7 mouse cellular contexts compared by ENCODE assay signal in genomic region chr11:69920266-69921031, GRCm38 (mm10). TPM values are rescaled to one million over a fixed set of nuclear protein-coding genes. Genes with fewer than 3 reads are reported as not detected.
A peak's percentile ranks its signal among the peaks of the same experiment; 100 is the strongest.
DNase-seq lines count a peak whose midpoint lies in the region; ATAC-seq and TF ChIP-seq lines count a peak whose summit lies in the region.

No protein-coding gene starts in this region.

- peaks cover 31% of the 10 kb centered on the region for H3K36me3 ChIP-seq in thymus, adult 2 months (ENCODE audit: control insufficient read depth, insufficient read depth, low read length)
- peaks cover 37% of the 10 kb centered on the region for H3K36me3 ChIP-seq in forebrain, embryonic 15.5 days
- peaks cover 33% of the 10 kb centered on the region for H3K36me3 ChIP-seq in liver, embryonic 16.5 days (ENCODE audit: control insufficient read depth, insufficient read depth)
- H3K36me3 ChIP-seq in stomach, embryonic 15.5 days: peaks cover 28% of the 10 kb centered on the region

- WGBS in thymus, adult 2 months: under 1% methylated on average over 65 of the region's 65 CpGs
- under 1% methylated on average over 65 of the region's 65 CpGs for WGBS in forebrain, embryonic 15.5 days
- under 1% methylated on average over 47 of the region's 65 CpGs for WGBS in liver, embryonic 16.5 days (ENCODE audit: insufficient replicate concordance)
- under 1% methylated on average over 56 of the region's 65 CpGs for WGBS in stomach, embryonic 15.5 days

- peak overlapping the region; percentile 83 for H3K4me3 ChIP-seq in thymus, adult 2 months (ENCODE audit: control insufficient read depth, insufficient read depth, low read length)
- H3K4me3 ChIP-seq in bone marrow macrophage, adult 2 months (ENCODE audit: insufficient read depth, low read length): peak overlapping the region; percentile 96
- H3K4me3 ChIP-seq in forebrain, embryonic 15.5 days: peak overlapping the region; percentile 68
- peak overlapping the region; percentile 96 for H3K4me3 ChIP-seq in liver, embryonic 16.5 days (ENCODE audit: low read depth, low read length)
- H3K4me3 ChIP-seq in stomach, embryonic 15.5 days (replicated peaks): peak overlapping the region; percentile 91

- H3K27ac ChIP-seq in thymus, adult 2 months (ENCODE audit: control insufficient read depth, insufficient read depth, low read length): peak overlapping the region; percentile 57
- H3K27ac ChIP-seq in bone marrow macrophage, adult 2 months (ENCODE audit: insufficient read depth, low read depth, low read length): peak overlapping the region; percentile 94
- peak overlapping the region; percentile 95 for H3K27ac ChIP-seq in forebrain, embryonic 15.5 days (replicated peaks)
- H3K27ac ChIP-seq in liver, embryonic 16.5 days (ENCODE audit: low read length): peak overlapping the region; percentile 99
- peak overlapping the region; percentile 97 for H3K27ac ChIP-seq in stomach, embryonic 15.5 days

- peak overlapping the region; percentile 74 for H3K4me2 ChIP-seq in forebrain, embryonic 15.5 days (replicated peaks)
- H3K4me2 ChIP-seq in liver, embryonic 16.5 days (ENCODE audit: low read depth, low read length): peak overlapping the region; percentile 90
- H3K4me2 ChIP-seq in stomach, embryonic 15.5 days: peak overlapping the region; percentile 85

- no peak for TF ChIP-seq POLR2A in thymus, adult 2 months (IDR thresholded peaks at IDR 0.05; ENCODE audit: control insufficient read depth, extremely low read depth, insufficient read depth, low read length, poor library complexity)
- no peak for TF ChIP-seq POLR2A in bone marrow macrophage, adult 2 months (IDR thresholded peaks at IDR 0.05; ENCODE audit: borderline replicate concordance, low read depth, low read length)

- no peaks in the 10 kb centered on the region for H3K27me3 ChIP-seq in thymus, adult 2 months (ENCODE audit: control insufficient read depth, insufficient read depth, low read length)
- no peaks in the 10 kb centered on the region for H3K27me3 ChIP-seq in forebrain, embryonic 15.5 days
- no peaks in the 10 kb centered on the region for H3K27me3 ChIP-seq in liver, embryonic 16.5 days (ENCODE audit: control insufficient read depth, insufficient read depth, low read depth, low read length)
- H3K27me3 ChIP-seq in stomach, embryonic 15.5 days (replicated peaks): no peaks in the 10 kb centered on the region

- ATAC-seq in forebrain, embryonic 15.5 days (replicated peaks): peak; percentile 7
- peak; percentile 7 for ATAC-seq in liver, embryonic 16.5 days (ENCODE audit: low read depth)
- no peak for ATAC-seq in stomach, embryonic 15.5 days (ENCODE audit: insufficient read depth, low FRiP score, low read depth)

- peaks cover 11% of the 10 kb centered on the region for H3K4me1 ChIP-seq in thymus, adult 2 months (replicated peaks; ENCODE audit: control insufficient read depth, insufficient read depth, low read length)
- peaks cover 33% of the 10 kb centered on the region for H3K4me1 ChIP-seq in bone marrow macrophage, adult 2 months (ENCODE audit: control insufficient read depth, insufficient read depth, low read length)
- H3K4me1 ChIP-seq in forebrain, embryonic 15.5 days: peaks cover 37% of the 10 kb centered on the region
- H3K4me1 ChIP-seq in liver, embryonic 16.5 days (ENCODE audit: control insufficient read depth, low read depth, low read length): peaks cover 60% of the 10 kb centered on the region
- H3K4me1 ChIP-seq in stomach, embryonic 15.5 days: peaks cover 22% of the 10 kb centered on the region

- no peaks in the 10 kb centered on the region for H3K9me3 ChIP-seq in forebrain, embryonic 15.5 days
- H3K9me3 ChIP-seq in liver, embryonic 16.5 days (replicated peaks; ENCODE audit: control insufficient read depth, low read length): no peaks in the 10 kb centered on the region
- H3K9me3 ChIP-seq in stomach, embryonic 15.5 days: no peaks in the 10 kb centered on the region

- no peak for TF ChIP-seq CTCF in thymus, adult 2 months (IDR thresholded peaks at IDR 0.05; ENCODE audit: borderline replicate concordance, control insufficient read depth, extremely low read depth, insufficient read depth, low read length, poor library complexity)
- no peak for TF ChIP-seq CTCF in bone marrow macrophage, adult 2 months (IDR thresholded peaks at IDR 0.05; ENCODE audit: low read depth, low read length)

- peak overlapping the region; percentile 68 for H3K9ac ChIP-seq in forebrain, embryonic 15.5 days (replicated peaks)
- H3K9ac ChIP-seq in liver, embryonic 16.5 days (ENCODE audit: low read depth, low read length): peak overlapping the region; percentile 98
- H3K9ac ChIP-seq in stomach, embryonic 15.5 days: peak overlapping the region; percentile 93

- peak; percentile 56 for DNase-seq in thymus, adult 2 months
- no peak for DNase-seq in thymus, postnatal 36 days
- DNase-seq in kidney, adult 18-20 months: peak; percentile 50

RNA-seq across cellular contexts. Expression of gene Eif5a, which starts 1.3 kb away (rescaled TPM):
- 618 and 719 TPM in 2 replicates for polyA plus RNA-seq in thymus, adult 2 months (2012; rRNA removed)
- polyA plus RNA-seq in bone marrow macrophage, adult 2 months (2012; ENCODE audit: insufficient read depth, insufficient read length, missing spikeins): 326 and 347 TPM in 2 replicates
- 1,167 and 1,257 TPM in 2 replicates for polyA plus RNA-seq in forebrain, embryonic 15.5 days (2015; fragmentation: Nextera tagmentation; extraction: Ambion mirVana)
- polyA plus RNA-seq in liver, embryonic 16.5 days (2015; fragmentation: Nextera tagmentation; extraction: Ambion mirVana): 1,065 and 1,134 TPM in 2 replicates
- 1,591 and 1,597 TPM in 2 replicates for polyA plus RNA-seq in stomach, embryonic 15.5 days (2015; fragmentation: Nextera tagmentation; extraction: Ambion mirVana)

RNA-seq across cellular contexts. Expression of gene Gps2, which starts 6.8 kb away (rescaled TPM):
- polyA plus RNA-seq in thymus, adult 2 months (2012; rRNA removed): 236 and 272 TPM in 2 replicates
- polyA plus RNA-seq in bone marrow macrophage, adult 2 months (2012; ENCODE audit: insufficient read depth, insufficient read length, missing spikeins): 92.8 and 103 TPM in 2 replicates
- 79.6 and 92.2 TPM in 2 replicates for polyA plus RNA-seq in forebrain, embryonic 15.5 days (2015; fragmentation: Nextera tagmentation; extraction: Ambion mirVana)
- polyA plus RNA-seq in liver, embryonic 16.5 days (2015; fragmentation: Nextera tagmentation; extraction: Ambion mirVana): 81.1 and 83.1 TPM in 2 replicates
- 66.2 and 69.1 TPM in 2 replicates for polyA plus RNA-seq in stomach, embryonic 15.5 days (2015; fragmentation: Nextera tagmentation; extraction: Ambion mirVana)

RNA-seq across cellular contexts. Expression of gene Ybx2, which starts 15.1 kb away (rescaled TPM):
- 20.0 and 49.6 TPM in 2 replicates for polyA plus RNA-seq in thymus, adult 2 months (2012; rRNA removed)
- polyA plus RNA-seq in bone marrow macrophage, adult 2 months (2012; ENCODE audit: insufficient read depth, insufficient read length, missing spikeins): not detected in 2 replicates
- 5.6 and 5.8 TPM in 2 replicates for polyA plus RNA-seq in forebrain, embryonic 15.5 days (2015; fragmentation: Nextera tagmentation; extraction: Ambion mirVana)
- 0.18 TPM in 1 of 2 replicates, not detected in the other for polyA plus RNA-seq in liver, embryonic 16.5 days (2015; fragmentation: Nextera tagmentation; extraction: Ambion mirVana)
- 2.9 and 3.3 TPM in 2 replicates for polyA plus RNA-seq in stomach, embryonic 15.5 days (2015; fragmentation: Nextera tagmentation; extraction: Ambion mirVana)

RNA-seq across cellular contexts. Expression of gene Neurl4, which starts 19.6 kb away (rescaled TPM):
- polyA plus RNA-seq in thymus, adult 2 months (2012; rRNA removed): 85.3 and 90.7 TPM in 2 replicates
- 15.8 and 16.9 TPM in 2 replicates for polyA plus RNA-seq in bone marrow macrophage, adult 2 months (2012; ENCODE audit: insufficient read depth, insufficient read length, missing spikeins)
- polyA plus RNA-seq in forebrain, embryonic 15.5 days (2015; fragmentation: Nextera tagmentation; extraction: Ambion mirVana): 18.5 and 23.0 TPM in 2 replicates
- polyA plus RNA-seq in liver, embryonic 16.5 days (2015; fragmentation: Nextera tagmentation; extraction: Ambion mirVana): 2.2 and 2.6 TPM in 2 replicates
- polyA plus RNA-seq in stomach, embryonic 15.5 days (2015; fragmentation: Nextera tagmentation; extraction: Ambion mirVana): 7.2 and 8.0 TPM in 2 replicates

RNA-seq across cellular contexts. Expression of gene 2810408A11Rik, which starts 19.7 kb away (rescaled TPM):
- 7.1 and 10.2 TPM in 2 replicates for polyA plus RNA-seq in thymus, adult 2 months (2012; rRNA removed)
- 1.4 TPM in 1 of 2 replicates, not detected in the other for polyA plus RNA-seq in bone marrow macrophage, adult 2 months (2012; ENCODE audit: insufficient read depth, insufficient read length, missing spikeins)
- polyA plus RNA-seq in forebrain, embryonic 15.5 days (2015; fragmentation: Nextera tagmentation; extraction: Ambion mirVana): 19.9 and 20.7 TPM in 2 replicates
- polyA plus RNA-seq in liver, embryonic 16.5 days (2015; fragmentation: Nextera tagmentation; extraction: Ambion mirVana): 0.46 and 0.76 TPM in 2 replicates
- 7.5 and 10.4 TPM in 2 replicates for polyA plus RNA-seq in stomach, embryonic 15.5 days (2015; fragmentation: Nextera tagmentation; extraction: Ambion mirVana)

Comparison
In these comparisons a context has a peak if more than half of its experiments do, and no peak if none do; other contexts are left out.
1. DNase-seq: peak in thymus, adult 2 months (single experiment) and kidney, adult 18-20 months (single experiment); none in thymus, postnatal 36 days (0 of 2).
2. Peak in every context shown above with its lines, with median percentiles within 50 percentile points of each other: H3K27ac ChIP-seq, H3K4me3 ChIP-seq, H3K4me2 ChIP-seq and H3K9ac ChIP-seq.